In genomic region chr4:40702797-40703709, GRCm38 (mm10) we compare ENCODE assay signal across 8 mouse cellular contexts. TPM values are rescaled to one million over a fixed set of nuclear protein-coding genes. Genes with fewer than 3 reads are reported as not detected.
A peak's percentile ranks its signal among the peaks of the same experiment; 100 is the strongest.
DNase-seq lines count a peak whose midpoint lies in the region; ATAC-seq and TF ChIP-seq lines count a peak whose summit lies in the region.

Gene Aptx, minus strand, starts transcription at chr4:40703194.

- under 1% methylated on average over 42 of the region's 42 CpGs for WGBS in forebrain, embryonic 14.5 days
- under 1% methylated on average over 42 of the region's 42 CpGs for WGBS in neural tube, embryonic 15.5 days

- no peaks in the 10 kb centered on the region for H3K27me3 ChIP-seq in ES-Bruce4 (ENCODE audit: control insufficient read depth, insufficient read depth, low read length, poor library complexity, severe bottlenecking)
- no peaks in the 10 kb centered on the region for H3K27me3 ChIP-seq in forebrain, embryonic 14.5 days (replicated peaks; ENCODE audit: control insufficient read depth, insufficient read depth, low read length)
- no peaks in the 10 kb centered on the region for H3K27me3 ChIP-seq in neural tube, embryonic 15.5 days (replicated peaks)

- DNase-seq in forebrain, embryonic 14.5 days (ENCODE audit: low spot score): peak; percentile 98
- DNase-seq in heart, postnatal 14 days: peak; percentile 92 to 97
- DNase-seq in layer of hippocampus, adult 11-12 months (ENCODE audit: low spot score): peak; percentile 96
- peak; percentile 96 for DNase-seq in lung, adult 18-20 months
- peak; percentile 93 for DNase-seq in testis, postnatal 14 days (ENCODE audit: low spot score)

- H3K36me3 ChIP-seq in ES-Bruce4 (ENCODE audit: control insufficient read depth, insufficient read depth, low read length, poor library complexity, severe bottlenecking): no peaks in the 10 kb centered on the region
- no peaks in the 10 kb centered on the region for H3K36me3 ChIP-seq in forebrain, embryonic 14.5 days (ENCODE audit: control insufficient read depth, insufficient read depth, low read length)
- H3K36me3 ChIP-seq in neural tube, embryonic 15.5 days: no peaks in the 10 kb centered on the region

- peak within 1 kb of the TSS; percentile 57 for H3K4me2 ChIP-seq in forebrain, embryonic 14.5 days (ENCODE audit: low read length)
- peak within 1 kb of the TSS; percentile 66 for H3K4me2 ChIP-seq in neural tube, embryonic 15.5 days

- peak; percentile 97 for ATAC-seq in cerebellum, adult (ENCODE audit: insufficient number of reproducible peaks, low FRiP score, low TSS enrichment)
- ATAC-seq in forebrain, embryonic 14.5 days: peak; percentile 98
- ATAC-seq in neural tube, embryonic 15.5 days (ENCODE audit: low FRiP score): peak; percentile 96

- TF ChIP-seq CTCF in ES-Bruce4 (IDR thresholded peaks at IDR 0.05; ENCODE audit: low read depth, low read length): no peak

- intact Hi-C loops in heart, postnatal 14 days (cut with DNase I): no loop called here

- H3K4me1 ChIP-seq in ES-Bruce4 (ENCODE audit: control insufficient read depth, insufficient read depth, low read length): peaks cover 2% of the 10 kb centered on the region
- H3K4me1 ChIP-seq in forebrain, embryonic 14.5 days (ENCODE audit: control insufficient read depth, insufficient read depth, low read length): peaks cover 12% of the 10 kb centered on the region
- peaks cover 25% of the 10 kb centered on the region for H3K4me1 ChIP-seq in neural tube, embryonic 15.5 days

- H3K9me3 ChIP-seq in ES-Bruce4 (replicated peaks; ENCODE audit: control insufficient read depth, insufficient read depth, low read length, poor library complexity, severe bottlenecking): no peaks in the 10 kb centered on the region
- H3K9me3 ChIP-seq in forebrain, embryonic 14.5 days (replicated peaks; ENCODE audit: control insufficient read depth, low read length): no peaks in the 10 kb centered on the region
- no peaks in the 10 kb centered on the region for H3K9me3 ChIP-seq in neural tube, embryonic 15.5 days (replicated peaks)

- peak within 1 kb of the TSS; percentile 65 for H3K9ac ChIP-seq in ES-Bruce4 (ENCODE audit: low read depth, poor library complexity, severe bottlenecking)
- peak within 1 kb of the TSS; percentile 73 for H3K9ac ChIP-seq in forebrain, embryonic 14.5 days (ENCODE audit: low read length)
- peak within 1 kb of the TSS; percentile 69 for H3K9ac ChIP-seq in neural tube, embryonic 15.5 days (replicated peaks)

- TF ChIP-seq POLR2A in ES-Bruce4 (IDR thresholded peaks at IDR 0.05; ENCODE audit: insufficient read depth, low read length): peak; percentile 64

- H3K4me3 ChIP-seq in ES-Bruce4 (ENCODE audit: low read depth, low read length): peak within 1 kb of the TSS; percentile 80
- peak within 1 kb of the TSS; percentile 57 for H3K4me3 ChIP-seq in forebrain, embryonic 14.5 days (ENCODE audit: low read depth, low read length)
- peak within 1 kb of the TSS; percentile 75 for H3K4me3 ChIP-seq in neural tube, embryonic 15.5 days (replicated peaks)

- H3K27ac ChIP-seq in ES-Bruce4 (ENCODE audit: insufficient read depth, low read length): peak within 1 kb of the TSS; percentile 89
- peak within 1 kb of the TSS; percentile 91 for H3K27ac ChIP-seq in forebrain, embryonic 14.5 days (ENCODE audit: low read depth, low read length)
- H3K27ac ChIP-seq in neural tube, embryonic 15.5 days (replicated peaks): peak within 1 kb of the TSS; percentile 98

- TF ChIP-seq EP300 in ES-Bruce4 (IDR thresholded peaks at IDR 0.05; ENCODE audit: insufficient read depth, low read depth, low read length): peak; percentile 60; the same call in 1 of the 2 replicates

RNA-seq across cellular contexts. Expression of gene Aptx, which starts in this region (rescaled TPM):
- polyA plus RNA-seq in ES-Bruce4 (2011; ENCODE audit: insufficient read depth, insufficient read length, low read depth, missing spikeins): 22.3 and 22.9 TPM in 2 replicates
- 59.1 and 59.5 TPM in 2 replicates for polyA plus RNA-seq in forebrain, embryonic 14.5 days (2014; fragmentation: Nextera tagmentation; extraction: Ambion mirVana)
- total RNA-seq in heart, postnatal 14 days (2021): 10 to 100 TPM; 14.4 to 15.3 TPM
- 41.0 and 41.2 TPM in 2 replicates for polyA plus RNA-seq in neural tube, embryonic 15.5 days (2015; fragmentation: Nextera tagmentation; extraction: Ambion mirVana)

Comparison
In these comparisons a context has a peak if more than half of its experiments do, and no peak if none do; other contexts are left out.
1. Peak in every context shown above with its lines: DNase-seq, ATAC-seq, H3K4me3 ChIP-seq and H3K27ac ChIP-seq.